ENCODE assay signal across 8 mouse cellular contexts in genomic region chr15:84616880-84617279, GRCm38 (mm10). TPM values are rescaled to one million over a fixed set of nuclear protein-coding genes. Genes with fewer than 3 reads are reported as not detected.
DNase-seq lines count a peak whose midpoint lies in the region; ATAC-seq lines count a peak whose summit lies in the region.
"Not testable (repeated sequence)": the region's sequence is repeated elsewhere in the genome, so short reads cannot be mapped to it uniquely, and the experiment has no call there.

No protein-coding gene starts in this region.

- not testable (repeated sequence) for H3K4me2 ChIP-seq in hindbrain, embryonic 11.5 days (replicated peaks; ENCODE audit: low read depth, low read length)

- not testable (repeated sequence) for H3K9me3 ChIP-seq in hindbrain, embryonic 11.5 days (ENCODE audit: control insufficient read depth, low read length)

- not testable (repeated sequence) for H3K27ac ChIP-seq in hindbrain, embryonic 11.5 days (ENCODE audit: low read depth, low read length)

- H3K36me3 ChIP-seq in hindbrain, embryonic 11.5 days (ENCODE audit: control insufficient read depth, insufficient read depth, low read length), result not testable (repeated sequence)

- peak; percentile 72 for DNase-seq in Muller cell, postnatal 12 days (ENCODE audit: inconsistent ontology term)
- peak; percentile 33 for DNase-seq in cerebellum, adult 8-10 months
- DNase-seq in hindbrain, embryonic 11.5 days (ENCODE audit: low spot score), result peak; percentile 80
- peak; percentile 65 to 78 for DNase-seq in layer of hippocampus, postnatal 25 days (ENCODE audit: extremely low spot score in 1 of 2, low spot score in 1 of 2)
- DNase-seq in lung, postnatal 36 days, result peak; percentile 76
- peak; percentile 79 for DNase-seq in right cerebral cortex, postnatal 14 days
- peak; percentile 67 to 72 for DNase-seq in thymus, postnatal 36 days

- WGBS in hindbrain, embryonic 11.5 days, result 11% methylated on average over 8 of the region's 8 CpGs

- H3K27me3 ChIP-seq in hindbrain, embryonic 11.5 days (ENCODE audit: control insufficient read depth, insufficient read depth, low read length), result not testable (repeated sequence)

- H3K4me1 ChIP-seq in hindbrain, embryonic 11.5 days (replicated peaks; ENCODE audit: control insufficient read depth, insufficient read depth, low read length), result not testable (repeated sequence)

- H3K4me3 ChIP-seq in hindbrain, embryonic 11.5 days (ENCODE audit: low read depth, low read length), result not testable (repeated sequence)

- peak; percentile 61; the same call in 1 of the 2 replicates for ATAC-seq in frontal cortex, adult (ENCODE audit: low TSS enrichment)
- ATAC-seq in hindbrain, embryonic 11.5 days (ENCODE audit: low FRiP score), result not testable (repeated sequence)

- not testable (repeated sequence) for H3K9ac ChIP-seq in hindbrain, embryonic 11.5 days (ENCODE audit: low read depth, low read length)

RNA-seq across cellular contexts. Expression of gene Prr5, which starts 52.5 kb away (rescaled TPM):
- 12.1 and 13.9 TPM in 2 replicates for polyA plus RNA-seq in hindbrain, embryonic 11.5 days (2014; fragmentation: Nextera tagmentation; extraction: Ambion mirVana)
- 10 to 100 TPM; 10.1 to 16.9 TPM for total RNA-seq in layer of hippocampus, postnatal 25 days (2021)

RNA-seq across cellular contexts. Expression of gene Rtl6, which starts 59.3 kb away (rescaled TPM):
- polyA plus RNA-seq in hindbrain, embryonic 11.5 days (2014; fragmentation: Nextera tagmentation; extraction: Ambion mirVana), result 13.0 and 18.5 TPM in 2 replicates
- 10 to 100 TPM; 61.7 to 63.5 TPM for total RNA-seq in layer of hippocampus, postnatal 25 days (2021)
